Mouse (Mus musculus) CH12.LX (cell line): ENCODE measurements at regions not wholly inside any gene's neighbourhood (a gene's known extent, or its start where the extent isn't known, plus 50 kb on each side); places are given as distances from the start of the nearest gene placed in this dataset.

Source experiments
- DNase-seq: peaks from one replicate; pipeline ENCODE4 v3.0.0-alpha.2; 2013; ENCODE audit errors: extremely low read depth
- H3K27ac ChIP-seq: 2 replicates; pipeline ENCODE4 v1.5.1; 2012; ENCODE audit warnings: low read depth, mild to moderate bottlenecking, control low read depth, moderate library complexity; ENCODE audit not compliant: insufficient read depth
- H3K27me3 ChIP-seq: replicated peaks from 2 replicates; pipeline ENCODE3; 2012; ENCODE audit warnings: inconsistent platforms
- H3K36me3 ChIP-seq, 2 experiments: replicated peaks in 1 of 2; 2 replicates each; pipeline versions ENCODE3 to v1.6.1; 2012; ENCODE audit warnings: inconsistent platforms in 1 of 2, low read length in 1 of 2, mild to moderate bottlenecking in 1 of 2, mixed read lengths in 1 of 2, moderate library complexity in 1 of 2; ENCODE audit not compliant: control insufficient read depth in 1 of 2, insufficient read depth in 1 of 2
- H3K4me1 ChIP-seq, 2 experiments: 2 replicates each; pipeline ENCODE4 v1.6.1; 2012; ENCODE audit warnings: inconsistent platforms in 1 of 2, moderate library complexity in 1 of 2; ENCODE audit not compliant: insufficient read depth in 2 of 2, control insufficient read depth in 1 of 2
- H3K4me2 ChIP-seq: 2 replicates; pipeline ENCODE4 v1.6.1; 2012; ENCODE audit warnings: low read depth, mild to moderate bottlenecking, control low read depth; ENCODE audit not compliant: poor library complexity, insufficient read depth, severe bottlenecking
- H3K4me3 ChIP-seq, 3 experiments: fragments of 150-350 bp in 1 of 3; sonication (generic) in 1 of 3; replicated peaks in 1 of 3; 2 replicates each; pipeline versions ENCODE3 to v1.5.1; 2011 to 2012; ENCODE audit warnings: low read depth in 2 of 3, low read length in 2 of 3, mild to moderate bottlenecking in 2 of 3, moderate library complexity in 2 of 3, control low read depth in 1 of 3, improper control_type of control experiment in 1 of 3, inconsistent platforms in 1 of 3, mixed read lengths in 1 of 3; ENCODE audit not compliant: poor library complexity in 1 of 3
- H3K79me2 ChIP-seq: replicated peaks from 2 replicates; pipeline ENCODE4 v1.6.1; 2012; ENCODE audit warnings: mild to moderate bottlenecking, moderate library complexity; ENCODE audit not compliant: control insufficient read depth, poor library complexity, insufficient read depth, severe bottlenecking; ENCODE audit errors: extremely low read depth
- H3K9ac ChIP-seq: 2 replicates; pipeline ENCODE4 v1.6.1; 2012; ENCODE audit warnings: low read depth, mild to moderate bottlenecking, control low read depth, moderate library complexity; ENCODE audit not compliant: insufficient read depth
- H3K9me3 ChIP-seq: replicated peaks from 2 replicates; pipeline ENCODE3; 2012; ENCODE audit warnings: low read length, inconsistent platforms, mixed read lengths
- BHLHE40 ChIP-seq: IDR thresholded peaks from 2 replicates; pipeline ENCODE4 v1.6.1; 2011; ENCODE audit warnings: mild to moderate bottlenecking, low read depth, low read length, improper control_type of control experiment
- CTCF ChIP-seq, 2 experiments: IDR thresholded peaks in 1 of 2; conservative IDR thresholded peaks in 1 of 2; 2 replicates each; pipeline ENCODE4 v1.5.1; 2011 to 2012; ENCODE audit warnings: low read depth in 2 of 2, low read length in 2 of 2, improper control_type of control experiment in 1 of 2, inconsistent platforms in 1 of 2, mild to moderate bottlenecking in 1 of 2, moderate library complexity in 1 of 2
- ELF1 ChIP-seq: IDR thresholded peaks from 2 replicates; pipeline ENCODE4 v1.6.1; 2014; ENCODE audit warnings: low read depth, mild to moderate bottlenecking, inconsistent platforms, low read length, improper control_type of control experiment
- EP300 ChIP-seq: IDR thresholded peaks from 2 replicates; pipeline ENCODE4 v1.6.1; 2011; ENCODE audit warnings: low read length, improper control_type of control experiment
- ETS1 ChIP-seq: conservative IDR thresholded peaks from 2 replicates; pipeline ENCODE4 v1.6.1; 2012; ENCODE audit warnings: low read depth, mild to moderate bottlenecking, inconsistent platforms, low read length, improper control_type of control experiment, moderate library complexity
- GABPA ChIP-seq: IDR thresholded peaks from 2 replicates; pipeline ENCODE4 v1.6.1; 2012; ENCODE audit warnings: low read depth, low read length, improper control_type of control experiment, inconsistent platforms; ENCODE audit not compliant: insufficient replicate concordance
- HCFC1 ChIP-seq: IDR thresholded peaks from 2 replicates; pipeline ENCODE4 v1.6.1; 2012; ENCODE audit warnings: low read depth, mild to moderate bottlenecking, inconsistent platforms, low read length, improper control_type of control experiment
- IRF4 ChIP-seq: IDR thresholded peaks from 2 replicates; pipeline ENCODE4 v1.6.1; 2014; ENCODE audit warnings: low read depth, mild to moderate bottlenecking, inconsistent platforms, low read length, improper control_type of control experiment
- KAT2A ChIP-seq: IDR thresholded peaks from 2 replicates; pipeline ENCODE4 v1.6.1; 2012; ENCODE audit warnings: low read length, improper control_type of control experiment, inconsistent platforms; ENCODE audit not compliant: insufficient replicate concordance
- MAX ChIP-seq: IDR thresholded peaks from 2 replicates; pipeline ENCODE4 v1.6.1; 2011; ENCODE audit warnings: low read length, improper control_type of control experiment
- MEF2A ChIP-seq: IDR thresholded peaks from 2 replicates; pipeline ENCODE4 v1.6.1; 2014; ENCODE audit warnings: low read depth, mild to moderate bottlenecking, inconsistent platforms, low read length, improper control_type of control experiment, borderline replicate concordance
- MXI1 ChIP-seq: IDR thresholded peaks from 2 replicates; pipeline ENCODE4 v1.6.1; 2011; ENCODE audit warnings: mild to moderate bottlenecking, low read depth, low read length, improper control_type of control experiment
- MYC ChIP-seq: IDR thresholded peaks from 2 replicates; pipeline ENCODE4 v1.6.1; 2011; ENCODE audit warnings: low read depth, mild to moderate bottlenecking, improper control_type of control experiment, low read length
- NELFE ChIP-seq: IDR thresholded peaks from 2 replicates; pipeline ENCODE4 v1.6.1; 2011; ENCODE audit warnings: low read depth, low read length, improper control_type of control experiment
- POLR2A ChIP-seq: IDR thresholded peaks from 2 replicates; pipeline ENCODE4 v1.6.1; 2011; ENCODE audit warnings: low read depth, mild to moderate bottlenecking, improper control_type of control experiment, low read length
- RAD21 ChIP-seq: IDR thresholded peaks from 2 replicates; pipeline ENCODE4 v1.6.1; 2011; ENCODE audit warnings: low read depth, mild to moderate bottlenecking, low read length, improper control_type of control experiment, moderate library complexity
- RCOR1 ChIP-seq: conservative IDR thresholded peaks from 2 replicates; pipeline ENCODE4 v1.6.1; 2012; ENCODE audit warnings: low read depth, mild to moderate bottlenecking, inconsistent platforms, low read length, improper control_type of control experiment
- SIN3A ChIP-seq: IDR thresholded peaks from 2 replicates; pipeline ENCODE4 v1.6.1; 2012; ENCODE audit warnings: low read length, improper control_type of control experiment, inconsistent platforms
- SMC3 ChIP-seq: IDR thresholded peaks from 2 replicates; pipeline ENCODE4 v1.6.1; 2011; ENCODE audit warnings: low read depth, low read length, improper control_type of control experiment
- TBP ChIP-seq: conservative IDR thresholded peaks from 2 replicates; pipeline ENCODE4 v1.6.1; 2011; ENCODE audit warnings: low read depth, low read length, improper control_type of control experiment
- UBTF ChIP-seq: IDR thresholded peaks from 2 replicates; pipeline ENCODE4 v1.6.1; 2012; ENCODE audit warnings: low read depth, mild to moderate bottlenecking, inconsistent platforms, low read length, improper control_type of control experiment, moderate library complexity
- USF2 ChIP-seq: conservative IDR thresholded peaks from 2 replicates; pipeline ENCODE4 v1.6.1; 2011; ENCODE audit warnings: low read depth, low read length, improper control_type of control experiment
- ZC3H11A ChIP-seq: IDR thresholded peaks from 2 replicates; pipeline ENCODE4 v1.6.1; 2012; ENCODE audit warnings: low read depth, mild to moderate bottlenecking, inconsistent platforms, low read length, improper control_type of control experiment
- dilution Hi-C: fragments of 300-500 bp; cut with MboI; formaldehyde crosslinking; loops from 2 replicates; pipeline ENCODE4 v1.14.3; 2020; ENCODE audit warnings: low sequenced_read_pairs; ENCODE audit not compliant: extremely low pct_unique_long_range_greater_than_20kb, extremely low pct_ligation_motif_present
- in situ Hi-C: fragments of 300-500 bp; cut with MboI; formaldehyde crosslinking; loops from 3 replicates; pipeline ENCODE4 v1.14.3; 2019; ENCODE audit warnings: low sequenced_read_pairs, low pct_ligation_motif_present, low pct_unique_long_range_greater_than_20kb, mixed read lengths

DNA sequence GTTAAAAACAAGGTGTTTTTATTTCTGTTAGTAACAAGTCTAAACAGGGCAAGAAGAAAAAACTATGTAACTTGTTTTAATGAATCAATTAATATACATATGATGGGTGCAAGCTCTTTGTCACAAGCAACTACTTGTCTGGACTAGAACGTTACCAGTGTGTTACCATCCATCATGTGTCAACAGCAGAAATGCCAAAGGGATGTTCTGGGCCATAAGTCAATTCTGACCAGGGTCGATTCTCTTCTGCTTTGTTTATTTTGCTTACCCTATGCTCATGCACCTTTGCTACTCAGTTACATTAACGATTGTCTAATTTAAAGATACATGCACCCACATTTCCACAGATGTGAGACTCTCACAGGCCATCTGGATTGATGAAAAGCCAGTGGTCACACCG is 744.1 kb upstream of the 4930412O13Rik start:
- TF ChIP-seq MXI1 (no peak), ELF1 (no peak), GABPA (no peak), NELFE (no peak)
- no peaks in the 10 kb centered on the region for H3K4me1 ChIP-seq
- no peaks in the 10 kb centered on the region for H3K9me3 ChIP-seq
- H3K79me2 ChIP-seq = no peaks in the 10 kb centered on the region
- no peaks in the 10 kb centered on the region for H3K36me3 ChIP-seq
- H3K4me3 ChIP-seq = no peak overlapping the region
- no peaks in the 10 kb centered on the region for H3K27me3 ChIP-seq
- in situ Hi-C loops (no loop called here), dilution Hi-C loops (no loop called here)
- H3K9ac ChIP-seq = no peak overlapping the region
- no peak for DNase-seq
- no peak overlapping the region for H3K4me2 ChIP-seq
- H3K27ac ChIP-seq = no peak overlapping the region

DNA sequence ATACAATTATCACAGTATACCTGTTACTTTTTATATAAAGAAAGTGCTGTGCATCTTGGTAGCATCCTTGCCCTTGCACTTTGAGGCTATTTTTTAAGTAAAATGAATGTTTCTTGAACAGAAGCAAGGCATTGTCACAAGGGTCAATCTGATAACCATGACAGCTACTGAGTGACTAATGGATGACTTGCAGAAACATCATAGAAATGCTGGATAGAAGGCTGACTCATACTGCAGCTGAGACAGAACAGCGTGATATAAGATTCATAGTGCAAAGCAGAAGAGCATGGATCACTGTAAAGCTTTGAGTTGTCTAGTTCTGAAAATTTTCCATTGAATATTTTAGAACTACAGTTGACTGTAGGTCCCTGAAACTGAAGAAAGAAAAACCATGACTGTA is 739.6 kb upstream of the 4930412O13Rik start:
- no peak overlapping the region for H3K4me2 ChIP-seq
- H3K27ac ChIP-seq = no peak overlapping the region
- in situ Hi-C loops = no loop called here
- no peak overlapping the region for H3K4me3 ChIP-seq
- dilution Hi-C loops = no loop called here
- TF ChIP-seq POLR2A (no peak), IRF4 (no peak), NELFE (no peak), MAX (no peak), BHLHE40 (no peak), ZC3H11A (no peak), SIN3A (no peak), CTCF (conservative IDR thresholded peaks at IDR 0.05 in 1 of 2, IDR thresholded peaks at IDR 0.05 in 1 of 2; ENCODE audit: low read depth in 2 of 2, low read length in 2 of 2) (no peak), SMC3 (no peak), GABPA (no peak), MXI1 (no peak), RCOR1 (no peak), MEF2A (no peak), UBTF (no peak), KAT2A (no peak)
- H3K79me2 ChIP-seq = no peaks in the 10 kb centered on the region
- no peaks in the 10 kb centered on the region for H3K27me3 ChIP-seq
- H3K36me3 ChIP-seq = no peaks in the 10 kb centered on the region
- DNase-seq = no peak
- no peaks in the 10 kb centered on the region for H3K4me1 ChIP-seq
- no peaks in the 10 kb centered on the region for H3K9me3 ChIP-seq
- H3K9ac ChIP-seq = no peak overlapping the region

DNA sequence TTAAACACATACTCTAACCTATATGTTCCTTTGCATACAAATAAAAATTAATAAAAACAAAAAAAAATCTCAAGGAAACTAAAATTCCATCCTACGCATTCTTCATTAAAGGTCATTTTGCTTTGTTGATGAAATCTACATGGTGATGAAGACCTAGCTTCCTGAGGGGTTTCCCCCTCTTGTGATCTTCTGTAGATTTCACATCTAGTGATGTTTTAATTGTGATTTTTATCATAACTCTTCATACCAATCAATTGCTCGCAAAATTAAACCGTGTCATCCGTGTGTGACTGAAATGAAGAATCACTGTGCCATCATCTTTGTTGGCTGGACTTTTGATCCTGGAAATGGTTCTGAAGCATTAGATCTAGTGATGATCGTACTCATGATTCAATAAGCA is 725.4 kb upstream of the 4930412O13Rik start:
- H3K4me1 ChIP-seq = no peaks in the 10 kb centered on the region
- H3K27ac ChIP-seq = no peak overlapping the region
- dilution Hi-C loops = no loop called here
- H3K4me3 ChIP-seq = no peak overlapping the region
- in situ Hi-C loops = no loop called here
- no peak for DNase-seq
- no peaks in the 10 kb centered on the region for H3K9me3 ChIP-seq
- H3K4me2 ChIP-seq = no peak overlapping the region
- no peaks in the 10 kb centered on the region for H3K79me2 ChIP-seq
- H3K36me3 ChIP-seq = no peaks in the 10 kb centered on the region
- no peaks in the 10 kb centered on the region for H3K27me3 ChIP-seq
- TF ChIP-seq POLR2A (no peak), EP300 (no peak), TBP (no peak), MYC (no peak), RAD21 (no peak), MXI1 (no peak), HCFC1 (no peak), SIN3A (no peak), KAT2A (no peak), ETS1 (no peak), USF2 (no peak), UBTF (no peak)
- H3K9ac ChIP-seq = no peak overlapping the region
